Mouse (Mus musculus) stomach, embryonic 16.5 days (tissue): ENCODE results near the gene Rcbtb2. TPM values are rescaled to one million over a fixed set of nuclear protein-coding genes. Genes with fewer than 3 reads are reported as not detected.

Source experiments
- ATAC-seq: fragments of 200-750 bp; cut with Nextera tagmentation; 2 replicates; pipeline ENCODE4 v1.8.0; 2017; ENCODE audit warnings: moderate number of reproducible peaks, moderate TSS enrichment; ENCODE audit not compliant: insufficient read depth, low FRiP score
- H3K27ac ChIP-seq: fragments of 300-500 bp; sonication (generic); 2 replicates; pipeline ENCODE4 v1.5.1; 2014; ENCODE audit warnings: low read length
- H3K27me3 ChIP-seq: fragments of 300-500 bp; sonication (generic); 2 replicates; pipeline ENCODE4 v1.6.1; 2014; ENCODE audit warnings: low read length, control low read depth, mixed read lengths; ENCODE audit not compliant: control insufficient read depth, insufficient read depth
- H3K36me3 ChIP-seq: fragments of 300-500 bp; sonication (generic); 2 replicates; pipeline ENCODE4 v1.6.1; 2014; ENCODE audit warnings: low read length; ENCODE audit not compliant: control insufficient read depth, insufficient read depth
- H3K4me1 ChIP-seq: fragments of 300-500 bp; sonication (generic); 2 replicates; pipeline ENCODE4 v1.6.1; 2014; ENCODE audit warnings: low read length, control low read depth, mixed read lengths; ENCODE audit not compliant: control insufficient read depth, insufficient read depth
- H3K4me2 ChIP-seq: fragments of 300-500 bp; sonication (generic); 2 replicates; pipeline ENCODE4 v1.6.1; 2014; ENCODE audit warnings: low read depth, low read length, mixed read lengths
- H3K4me3 ChIP-seq: fragments of 300-500 bp; sonication (generic); replicated peaks from 2 replicates; pipeline ENCODE4 v1.5.1; 2014; ENCODE audit warnings: mild to moderate bottlenecking, low read length
- H3K9ac ChIP-seq: fragments of 300-500 bp; sonication (generic); 2 replicates; pipeline ENCODE4 v1.6.1; 2014; ENCODE audit warnings: low read length
- H3K9me3 ChIP-seq: fragments of 300-500 bp; sonication (generic); replicated peaks from 2 replicates; pipeline ENCODE4 v1.6.1; 2016; ENCODE audit warnings: low read length, control low read depth; ENCODE audit not compliant: control insufficient read depth
- WGBS: fragments of 180-500 bp; shearing (Covaris S2); extraction: QIAGEN DNeasy Blood & Tissue Kit; methylation state at CpG from one replicate; pipeline ENCODE4 v1.1.7; 2014; 5-methylcytosine and 5-hydroxymethylcytosine counted together
- polyA plus RNA-seq: library from polyadenylated mRNA; unstranded; fragments of >200 nt; fragmentation: Nextera tagmentation; extraction: Ambion mirVana; gene quantifications from 2 replicates; pipeline ENCODE4 v1.2.1, GENCODE M21; 2015

The Rcbtb2 gene
- 69.4 and 75.9 TPM in 2 replicates for polyA plus RNA-seq

DNA sequence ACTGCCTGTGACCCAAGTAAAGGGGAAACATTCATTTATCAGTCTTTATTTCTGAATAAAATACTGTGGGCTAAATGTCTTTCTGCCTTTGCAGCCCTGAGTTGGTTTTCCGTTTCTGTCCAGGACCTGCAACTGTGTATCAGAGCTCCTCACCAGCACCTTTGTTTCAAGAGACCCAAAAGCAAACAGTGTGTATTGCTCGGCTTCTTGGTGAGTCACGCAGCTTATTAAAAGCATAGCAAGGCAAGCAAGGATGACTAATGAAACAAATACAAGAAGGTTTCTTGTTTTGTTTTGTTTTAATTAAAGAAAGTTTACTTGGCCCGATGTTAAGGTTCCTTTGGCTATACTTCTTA lies at the start of gene Rcbtb2:
Rcbtb2 (plus strand) TSS at position 115 of the 356 bp plus-strand sequence.
- Histone ChIP-seq H3K4me3 (no peak within 1 kb of the TSS), H3K27me3 (no peaks in the 10 kb centered on the region), H3K4me1 (peaks cover 14% of the 10 kb centered on the region), H3K4me2 (no peak within 1 kb of the TSS; the same call in 1 of the 2 replicates), H3K9me3 (no peaks in the 10 kb centered on the region), H3K27ac (peak within 1 kb of the TSS; percentile 79), H3K9ac (no peak within 1 kb of the TSS), H3K36me3 (no peaks in the 10 kb centered on the region)
- WGBS: 37% methylated on average over 4 of the region's 4 CpGs
- no peak for ATAC-seq

DNA sequence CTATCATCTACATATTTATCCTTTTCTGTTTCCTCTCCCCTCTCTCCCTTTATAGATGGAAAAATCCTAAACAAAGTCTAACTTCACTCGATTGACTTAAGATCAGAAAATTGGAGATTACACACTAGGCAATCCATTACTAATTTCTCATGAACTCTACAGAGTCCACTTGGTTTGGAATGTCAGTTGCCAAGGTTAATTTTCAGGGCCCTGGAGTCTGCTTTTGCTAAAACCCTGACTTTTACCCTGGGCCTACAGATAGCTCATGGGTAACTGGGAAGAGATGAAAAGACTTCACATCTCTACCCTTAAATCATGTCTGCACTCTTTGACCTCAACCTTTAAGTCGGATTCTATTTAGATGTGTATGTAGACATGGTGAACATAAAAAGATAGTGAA lies 39.3 kb upstream of the Rcbtb2 start:
- H3K27ac ChIP-seq: no peak overlapping the region
- no peaks in the 10 kb centered on the region for H3K36me3 ChIP-seq
- H3K27me3 ChIP-seq: no peaks in the 10 kb centered on the region
- no peaks in the 10 kb centered on the region for H3K9me3 ChIP-seq
- no peak overlapping the region for H3K4me3 ChIP-seq
- no peak overlapping the region for H3K9ac ChIP-seq
- no peak for ATAC-seq
- 81% methylated on average over 2 of the region's 2 CpGs for WGBS
- H3K4me1 ChIP-seq: no peaks in the 10 kb centered on the region
- H3K4me2 ChIP-seq: no peak overlapping the region

DNA sequence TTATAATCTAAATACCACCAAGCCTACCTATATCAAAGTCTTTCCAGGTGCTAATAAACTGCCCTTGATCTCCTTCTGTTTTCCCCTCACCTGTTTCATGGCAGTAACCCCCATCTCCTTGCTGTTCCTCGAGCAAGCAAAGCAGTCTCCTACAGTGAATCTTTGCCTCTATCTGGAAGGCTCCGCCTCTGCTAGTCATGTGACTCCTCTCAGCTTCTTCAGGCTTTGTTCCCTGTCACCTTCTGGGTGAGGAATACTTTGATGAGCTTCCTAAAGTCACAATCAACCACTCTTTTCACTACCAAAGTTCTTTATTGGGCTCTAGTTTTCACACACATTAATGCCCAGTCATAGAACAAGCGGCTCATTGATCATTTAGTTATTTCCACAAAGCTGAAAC lies 36.4 kb upstream of the Rcbtb2 start:
- Histone ChIP-seq H3K27me3 (no peaks in the 10 kb centered on the region), H3K4me2 (no peak overlapping the region), H3K4me3 (no peak overlapping the region), H3K4me1 (no peaks in the 10 kb centered on the region), H3K9me3 (no peaks in the 10 kb centered on the region), H3K27ac (no peak overlapping the region), H3K36me3 (no peaks in the 10 kb centered on the region), H3K9ac (no peak overlapping the region)
- WGBS: 59% methylated on average over 3 of the region's 3 CpGs
- ATAC-seq: no peak

DNA sequence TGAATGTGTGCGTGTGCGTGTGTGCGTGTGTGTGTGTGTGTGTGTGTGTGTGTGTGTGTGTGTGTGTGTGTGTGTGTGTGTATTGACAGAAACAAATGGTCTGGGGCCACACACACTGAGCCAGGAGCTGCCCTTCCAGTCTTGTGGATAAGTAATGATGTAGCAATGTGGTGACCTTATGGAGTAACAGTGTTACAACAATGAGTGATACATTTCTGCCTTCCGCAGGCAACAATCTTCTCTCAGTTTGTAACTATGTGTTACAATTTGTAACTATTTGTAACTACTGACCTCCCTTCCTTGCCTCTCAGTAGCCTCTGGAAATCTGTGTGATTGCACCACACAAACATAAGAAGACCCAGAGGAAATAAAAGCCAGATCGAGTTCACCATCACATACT lies 35.6 kb upstream of the Rcbtb2 start:
- no peaks in the 10 kb centered on the region for H3K9me3 ChIP-seq
- H3K4me3 ChIP-seq: no peak overlapping the region
- ATAC-seq: no peak

DNA sequence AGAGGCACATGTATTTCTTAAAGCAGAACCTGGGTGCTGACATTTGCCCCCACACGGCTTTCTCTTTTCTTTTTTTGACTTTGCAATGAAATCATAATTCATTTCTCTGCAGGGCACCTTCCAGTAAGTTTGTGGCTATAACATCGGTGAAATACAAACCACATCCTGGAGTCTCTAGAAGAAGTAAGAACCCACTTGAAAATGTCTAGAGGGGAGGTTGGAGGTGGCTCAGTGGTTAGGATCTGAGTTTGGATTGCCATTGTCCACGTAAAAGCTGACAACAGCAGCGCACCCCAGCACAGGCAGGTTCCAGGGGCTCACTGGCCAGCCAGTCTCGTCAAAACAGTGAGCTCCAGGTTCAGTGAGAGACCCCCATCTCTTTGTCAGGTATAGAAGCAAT lies 35.1 kb upstream of the Rcbtb2 start:
- H3K9me3 ChIP-seq: no peaks in the 10 kb centered on the region
- H3K4me3 ChIP-seq: no peak overlapping the region
- no peak for ATAC-seq
- H3K4me1 ChIP-seq: no peaks in the 10 kb centered on the region
- no peaks in the 10 kb centered on the region for H3K27me3 ChIP-seq
- no peaks in the 10 kb centered on the region for H3K36me3 ChIP-seq
- H3K9ac ChIP-seq: no peak overlapping the region
- H3K4me2 ChIP-seq: no peak overlapping the region
- H3K27ac ChIP-seq: no peak overlapping the region
- WGBS: 83% methylated on average over 5 of the region's 5 CpGs

More for the DNA sequence above, 35.6 kb upstream of the Rcbtb2 start:
- 86% methylated on average over 5 of the region's 5 CpGs for WGBS
- H3K4me2 ChIP-seq: no peak overlapping the region
- no peaks in the 10 kb centered on the region for H3K36me3 ChIP-seq
- no peaks in the 10 kb centered on the region for H3K27me3 ChIP-seq
- no peak overlapping the region for H3K27ac ChIP-seq
- H3K4me1 ChIP-seq: no peaks in the 10 kb centered on the region
- no peak overlapping the region for H3K9ac ChIP-seq

DNA sequence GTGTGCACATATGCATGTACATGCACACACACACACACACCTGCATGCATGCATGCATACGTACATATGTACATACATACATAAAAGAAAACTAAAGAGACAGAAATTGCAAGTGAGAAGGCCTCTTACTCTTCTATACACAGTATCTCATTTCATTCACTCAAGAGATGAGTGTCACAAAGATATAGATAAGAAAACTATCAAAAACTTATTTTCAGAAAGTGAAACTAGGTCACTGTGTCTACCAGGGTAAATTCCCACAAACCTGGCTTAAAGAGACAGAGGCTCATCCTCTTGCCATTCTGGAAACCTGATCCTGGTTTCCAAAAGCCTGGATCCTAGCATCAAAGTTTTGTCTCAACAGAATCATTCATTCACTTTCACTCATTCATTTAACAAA lies 34.6 kb upstream of the Rcbtb2 start:
- H3K4me2 ChIP-seq: no peak overlapping the region
- H3K36me3 ChIP-seq: no peaks in the 10 kb centered on the region
- H3K27me3 ChIP-seq: no peaks in the 10 kb centered on the region
- no peak overlapping the region for H3K4me3 ChIP-seq
- WGBS: 93% methylated on average over 1 of the region's 1 CpGs
- ATAC-seq: no peak
- H3K9me3 ChIP-seq: no peaks in the 10 kb centered on the region
- no peaks in the 10 kb centered on the region for H3K4me1 ChIP-seq
- H3K27ac ChIP-seq: no peak overlapping the region
- H3K9ac ChIP-seq: no peak overlapping the region

DNA sequence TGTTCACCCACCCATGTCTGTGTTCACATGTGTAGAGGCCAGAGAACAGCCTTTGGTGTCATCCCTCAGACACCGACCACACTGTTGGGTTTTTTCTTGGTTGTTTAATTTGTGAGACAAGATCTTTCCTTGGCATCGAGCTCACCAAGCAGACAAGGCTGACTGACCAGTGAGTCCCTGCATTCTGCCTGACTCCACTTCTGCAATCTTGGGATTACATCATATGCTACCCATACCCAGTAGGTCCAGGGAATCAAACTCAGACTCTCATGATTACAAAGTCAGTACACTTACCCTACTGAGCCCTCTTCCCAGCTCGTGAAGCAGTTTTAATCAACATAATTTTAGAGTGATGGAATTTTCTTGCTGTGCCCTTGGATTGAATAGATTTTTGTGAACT lies 30.0 kb upstream of the Rcbtb2 start:
- Histone ChIP-seq H3K27ac (no peak overlapping the region), H3K9me3 (no peaks in the 10 kb centered on the region), H3K9ac (no peak overlapping the region), H3K4me1 (no peaks in the 10 kb centered on the region), H3K27me3 (no peaks in the 10 kb centered on the region), H3K36me3 (no peaks in the 10 kb centered on the region), H3K4me3 (no peak overlapping the region), H3K4me2 (no peak overlapping the region)
- WGBS: 86% methylated on average over 3 of the region's 3 CpGs
- ATAC-seq: no peak

DNA sequence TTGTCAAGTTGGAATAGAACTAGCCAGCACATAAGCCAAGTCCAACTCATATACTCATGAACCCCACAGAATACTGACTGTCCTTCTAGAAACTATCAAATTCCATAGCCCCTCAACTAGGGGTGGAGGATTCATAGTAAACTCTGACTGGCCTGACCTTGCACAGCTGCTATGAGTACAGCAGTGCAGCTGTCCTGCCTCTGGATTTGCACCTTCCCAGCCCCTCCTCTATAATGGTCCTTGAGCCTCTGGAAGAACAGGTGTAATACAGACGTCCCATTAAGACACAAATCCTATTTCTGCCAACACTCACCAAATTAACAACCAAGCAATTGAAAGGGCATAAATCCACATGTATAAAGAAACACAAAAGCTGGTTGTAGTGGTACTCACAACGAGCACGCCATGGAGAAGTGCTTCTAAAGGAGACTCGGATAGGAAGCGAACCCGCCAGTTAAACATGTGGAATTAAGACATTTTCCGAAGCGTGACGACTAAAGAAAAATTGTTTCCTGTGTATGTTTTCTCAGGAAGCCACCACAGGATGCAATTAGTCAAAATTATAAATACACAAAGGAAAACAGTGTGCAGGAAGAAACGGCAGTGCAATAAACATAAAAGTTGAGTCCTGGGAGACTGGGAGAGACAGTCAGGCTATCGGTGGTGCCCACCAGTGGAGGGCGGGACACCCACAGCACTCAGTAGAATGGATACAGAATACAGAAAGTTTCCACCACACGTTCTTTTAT lies 27.9 kb upstream of the Rcbtb2 start:
- H3K27ac ChIP-seq: no peak overlapping the region
- no peak overlapping the region for H3K4me2 ChIP-seq
- no peaks in the 10 kb centered on the region for H3K27me3 ChIP-seq
- H3K9ac ChIP-seq: no peak overlapping the region
- no peak overlapping the region for H3K4me3 ChIP-seq
- H3K9me3 ChIP-seq: no peaks in the 10 kb centered on the region
- no peaks in the 10 kb centered on the region for H3K4me1 ChIP-seq
- no peak for ATAC-seq
- no peaks in the 10 kb centered on the region for H3K36me3 ChIP-seq
- 64% methylated on average over 13 of the region's 13 CpGs for WGBS

DNA sequence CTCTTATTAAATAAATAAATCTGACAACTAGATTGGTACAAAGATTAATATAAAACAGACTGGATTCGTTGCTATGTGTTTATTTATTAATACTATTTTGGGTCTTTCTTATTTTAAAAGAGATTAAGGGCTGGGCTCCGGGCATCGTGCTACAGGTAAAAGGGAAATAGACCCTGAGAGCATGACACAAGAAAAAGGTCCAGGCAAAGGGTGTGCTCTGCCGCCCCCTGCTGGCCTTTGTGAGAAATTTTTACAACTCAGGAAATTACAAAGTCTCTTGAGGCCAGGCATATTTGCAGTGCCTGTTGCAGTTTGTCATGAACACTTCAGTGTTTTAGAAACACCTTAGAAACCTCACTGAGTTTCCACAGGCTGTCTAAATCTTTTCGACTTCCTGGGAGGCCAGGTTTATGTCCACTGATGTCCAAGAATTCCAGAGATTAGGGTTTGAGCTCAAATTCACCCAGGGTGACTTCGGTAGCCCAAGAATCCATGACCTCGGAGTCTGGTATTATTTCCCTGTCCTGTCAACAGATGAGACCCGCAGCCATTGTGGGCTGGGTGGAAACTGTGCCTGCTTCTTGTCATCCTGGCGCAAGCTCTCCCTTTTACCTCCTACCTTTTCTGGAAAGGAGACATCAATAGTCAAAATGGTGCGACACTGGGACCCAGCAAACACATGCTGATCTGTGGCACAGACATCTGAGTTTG lies 24.0 kb upstream of the Rcbtb2 start:
- H3K4me1 ChIP-seq: no peaks in the 10 kb centered on the region
- WGBS: 35% methylated on average over 10 of the region's 10 CpGs

More for the DNA sequence above, 24.0 kb upstream of the Rcbtb2 start:
- H3K4me2 ChIP-seq: no peak overlapping the region
- no peak overlapping the region for H3K27ac ChIP-seq
- H3K9ac ChIP-seq: no peak overlapping the region
- no peaks in the 10 kb centered on the region for H3K27me3 ChIP-seq
- no peak overlapping the region for H3K4me3 ChIP-seq
- H3K9me3 ChIP-seq: no peaks in the 10 kb centered on the region
- no peaks in the 10 kb centered on the region for H3K36me3 ChIP-seq
- ATAC-seq: no peak
